In genomic region chrX:8013157-8013556, GRCm38 (mm10) we compare ENCODE assay signal across 27 mouse cellular contexts. TPM values are rescaled to one million over a fixed set of nuclear protein-coding genes. Genes with fewer than 3 reads are reported as not detected.
DNase-seq lines count a peak whose midpoint lies in the region; ATAC-seq and TF ChIP-seq lines count a peak whose summit lies in the region.
"Had no signal": no experiment of that assay in that cellular context is flagged by ENCODE, and none has a peak within 500 bp of the region (broad histone marks: within the 10 kb centered on the region; RNA-seq: fewer than 3 reads in every experiment).

No protein-coding gene starts in this region.

- H3K27ac ChIP-seq in embryonic facial prominence, embryonic 11.5 days (replicated peaks; ENCODE audit: low read depth, low read length), result no peak overlapping the region
- no peak overlapping the region for H3K27ac ChIP-seq in embryonic facial prominence, embryonic 10.5 days (replicated peaks)
- H3K27ac ChIP-seq in hindbrain, embryonic 12.5 days, result no peak overlapping the region
- H3K27ac ChIP-seq in hindbrain, embryonic 16.5 days (ENCODE audit: low read depth, low read length), result no peak overlapping the region
- H3K27ac ChIP-seq in ES-Bruce4 (ENCODE audit: insufficient read depth, low read length), result peak overlapping the region; percentile 79
- H3K27ac ChIP-seq in midbrain, embryonic 13.5 days, result peak overlapping the region; percentile 53; the same call in 1 of the 2 replicates
- H3K27ac ChIP-seq: embryonic facial prominence, embryonic 15.5 days; layer of hippocampus, adult 2 months; macrophage had no signal

- TF ChIP-seq CTCF in ES-Bruce4 (IDR thresholded peaks at IDR 0.05; ENCODE audit: low read depth, low read length), result no peak

- 0 out of 2 replicates have a peak, but pooled peaks have one; percentile 67 for ATAC-seq in embryonic facial prominence, embryonic 11.5 days (replicated peaks; ENCODE audit: insufficient number of reproducible peaks, low FRiP score, low TSS enrichment, low read depth)
- peak; percentile 12; the same call in 1 of the 2 replicates for ATAC-seq in hindbrain, embryonic 12.5 days (ENCODE audit: low FRiP score)
- ATAC-seq in hindbrain, embryonic 16.5 days, result no peak
- ATAC-seq in midbrain, embryonic 13.5 days, result peak; percentile 38
- ATAC-seq: activated CD4-positive, CD25-positive, alpha-beta regulatory T cell, adult 4 months; intestine, postnatal 0 days; liver, postnatal 0 days; lung, postnatal 0 days had no signal

- no peaks in the 10 kb centered on the region for H3K27me3 ChIP-seq in embryonic facial prominence, embryonic 11.5 days (ENCODE audit: control insufficient read depth, insufficient read depth, low read length)
- H3K27me3 ChIP-seq in embryonic facial prominence, embryonic 10.5 days (replicated peaks; ENCODE audit: low read depth, poor library complexity, severe bottlenecking), result no peaks in the 10 kb centered on the region
- no peaks in the 10 kb centered on the region for H3K27me3 ChIP-seq in hindbrain, embryonic 12.5 days
- H3K27me3 ChIP-seq in hindbrain, embryonic 16.5 days (replicated peaks; ENCODE audit: control insufficient read depth, insufficient read depth, low read length), result no peaks in the 10 kb centered on the region
- no peaks in the 10 kb centered on the region for H3K27me3 ChIP-seq in ES-Bruce4 (ENCODE audit: control insufficient read depth, insufficient read depth, low read length, poor library complexity, severe bottlenecking)
- no peaks in the 10 kb centered on the region for H3K27me3 ChIP-seq in midbrain, embryonic 13.5 days
- H3K27me3 ChIP-seq: embryonic facial prominence, embryonic 15.5 days had no signal

- no peak for TF ChIP-seq EP300 in ES-Bruce4 (IDR thresholded peaks at IDR 0.05; ENCODE audit: insufficient read depth, low read depth, low read length)

- H3K4me3 ChIP-seq in embryonic facial prominence, embryonic 11.5 days (ENCODE audit: low read depth, low read length), result no peak overlapping the region
- no peak overlapping the region for H3K4me3 ChIP-seq in embryonic facial prominence, embryonic 10.5 days
- no peak overlapping the region for H3K4me3 ChIP-seq in hindbrain, embryonic 12.5 days
- H3K4me3 ChIP-seq in hindbrain, embryonic 16.5 days (ENCODE audit: low read length), result no peak overlapping the region
- no peak overlapping the region; the same call in 1 of the 2 replicates for H3K4me3 ChIP-seq in ES-Bruce4 (ENCODE audit: low read depth, low read length)
- no peak overlapping the region for H3K4me3 ChIP-seq in midbrain, embryonic 13.5 days (replicated peaks)
- H3K4me3 ChIP-seq: embryonic facial prominence, embryonic 15.5 days; layer of hippocampus, adult 2 months had no signal

- H3K9ac ChIP-seq in embryonic facial prominence, embryonic 11.5 days (replicated peaks; ENCODE audit: low read length), result no peak overlapping the region
- H3K9ac ChIP-seq in hindbrain, embryonic 12.5 days, result no peak overlapping the region
- H3K9ac ChIP-seq in hindbrain, embryonic 16.5 days (ENCODE audit: low read depth, low read length), result no peak overlapping the region
- H3K9ac ChIP-seq in ES-Bruce4 (ENCODE audit: low read depth, poor library complexity, severe bottlenecking), result no peak overlapping the region
- H3K9ac ChIP-seq in midbrain, embryonic 13.5 days (replicated peaks), result no peak overlapping the region
- H3K9ac ChIP-seq: embryonic facial prominence, embryonic 15.5 days; liver, postnatal 0 days had no signal

- DNase-seq in embryonic facial prominence, embryonic 11.5 days (ENCODE audit: low spot score), result no peak
- no peak for DNase-seq in embryonic facial prominence, embryonic 10.5 days (ENCODE audit: low spot score)
- no peak for DNase-seq in adrenal gland, adult (ENCODE audit: inconsistent age in 2 of 2, low spot score in 1 of 2)
- DNase-seq: adrenal gland, postnatal 10 days; cerebellum, adult 8-10 months; cerebellum, postnatal 36 days; gastrocnemius, postnatal 14 days; heart, adult 18-20 months; kidney, postnatal 25 days; layer of hippocampus, postnatal 36 days; liver, postnatal 0 days; thymus, adult 18-20 months; thymus, postnatal 36 days had no signal

- H3K9me3 ChIP-seq in embryonic facial prominence, embryonic 11.5 days (replicated peaks; ENCODE audit: control insufficient read depth, low read length), result no peaks in the 10 kb centered on the region
- H3K9me3 ChIP-seq in embryonic facial prominence, embryonic 10.5 days, result no peaks in the 10 kb centered on the region
- H3K9me3 ChIP-seq in hindbrain, embryonic 12.5 days (replicated peaks), result no peaks in the 10 kb centered on the region
- H3K9me3 ChIP-seq in hindbrain, embryonic 16.5 days (ENCODE audit: control insufficient read depth, low read length), result no peaks in the 10 kb centered on the region
- H3K9me3 ChIP-seq in ES-Bruce4 (replicated peaks; ENCODE audit: control insufficient read depth, insufficient read depth, low read length, poor library complexity, severe bottlenecking), result no peaks in the 10 kb centered on the region
- H3K9me3 ChIP-seq in midbrain, embryonic 13.5 days, result no peaks in the 10 kb centered on the region
- H3K9me3 ChIP-seq: embryonic facial prominence, embryonic 15.5 days had no signal

- no peaks in the 10 kb centered on the region for H3K36me3 ChIP-seq in embryonic facial prominence, embryonic 11.5 days (replicated peaks; ENCODE audit: control insufficient read depth, insufficient read depth, low read depth, low read length)
- no peaks in the 10 kb centered on the region for H3K36me3 ChIP-seq in embryonic facial prominence, embryonic 10.5 days (replicated peaks)
- H3K36me3 ChIP-seq in hindbrain, embryonic 12.5 days, result no peaks in the 10 kb centered on the region
- H3K36me3 ChIP-seq in hindbrain, embryonic 16.5 days (ENCODE audit: control insufficient read depth, insufficient read depth, low read length), result no peaks in the 10 kb centered on the region
- H3K36me3 ChIP-seq in ES-Bruce4 (ENCODE audit: control insufficient read depth, insufficient read depth, low read length, poor library complexity, severe bottlenecking), result no peaks in the 10 kb centered on the region
- H3K36me3 ChIP-seq in midbrain, embryonic 13.5 days, result no peaks in the 10 kb centered on the region
- H3K36me3 ChIP-seq: embryonic facial prominence, embryonic 15.5 days had no signal

- no peak overlapping the region for H3K4me2 ChIP-seq in embryonic facial prominence, embryonic 11.5 days (ENCODE audit: low read depth, low read length)
- H3K4me2 ChIP-seq in hindbrain, embryonic 12.5 days (replicated peaks), result no peak overlapping the region
- no peak overlapping the region for H3K4me2 ChIP-seq in hindbrain, embryonic 16.5 days (ENCODE audit: low read length)
- no peak overlapping the region for H3K4me2 ChIP-seq in midbrain, embryonic 13.5 days (replicated peaks)
- H3K4me2 ChIP-seq: embryonic facial prominence, embryonic 15.5 days; liver, embryonic 11.5 days had no signal

- H3K4me1 ChIP-seq in embryonic facial prominence, embryonic 11.5 days (ENCODE audit: control insufficient read depth, insufficient read depth, low read length), result no peaks in the 10 kb centered on the region
- H3K4me1 ChIP-seq in embryonic facial prominence, embryonic 10.5 days, result no peaks in the 10 kb centered on the region
- H3K4me1 ChIP-seq in hindbrain, embryonic 12.5 days, result no peaks in the 10 kb centered on the region
- no peaks in the 10 kb centered on the region for H3K4me1 ChIP-seq in hindbrain, embryonic 16.5 days (ENCODE audit: control insufficient read depth, insufficient read depth, low read depth, low read length)
- peaks cover 1% of the 10 kb centered on the region for H3K4me1 ChIP-seq in ES-Bruce4 (ENCODE audit: control insufficient read depth, insufficient read depth, low read length)
- H3K4me1 ChIP-seq in midbrain, embryonic 13.5 days (replicated peaks), result no peaks in the 10 kb centered on the region
- H3K4me1 ChIP-seq: embryonic facial prominence, embryonic 15.5 days had no signal

- TF ChIP-seq POLR2A in ES-Bruce4 (IDR thresholded peaks at IDR 0.05; ENCODE audit: insufficient read depth, low read length), result no peak

- 11% methylated on average over 2 of the region's 2 CpGs for WGBS in embryonic facial prominence, embryonic 11.5 days
- WGBS in embryonic facial prominence, embryonic 10.5 days, result 19% methylated on average over 2 of the region's 2 CpGs
- WGBS in hindbrain, embryonic 12.5 days, result 16% methylated on average over 2 of the region's 2 CpGs
- 11% methylated on average over 2 of the region's 2 CpGs for WGBS in hindbrain, embryonic 16.5 days
- 16% methylated on average over 2 of the region's 2 CpGs for WGBS in midbrain, embryonic 13.5 days

RNA-seq across cellular contexts. Expression of gene Glod5, which starts 5.1 kb away (rescaled TPM):
- polyA plus RNA-seq in embryonic facial prominence, embryonic 11.5 days (2014; fragmentation: Nextera tagmentation; extraction: Ambion mirVana), result not detected in 2 replicates
- not detected in 2 replicates for polyA plus RNA-seq in embryonic facial prominence, embryonic 10.5 days (2016; fragmentation: Nextera tagmentation; extraction: Ambion mirVana)
- polyA plus RNA-seq in hindbrain, embryonic 12.5 days (2016; fragmentation: Nextera tagmentation; extraction: Ambion mirVana), result not detected in 2 replicates
- 0.25 and 0.49 TPM in 2 replicates for polyA plus RNA-seq in hindbrain, embryonic 16.5 days (2015; fragmentation: Nextera tagmentation; extraction: Ambion mirVana)
- 15.9 and 16.6 TPM in 2 replicates for polyA plus RNA-seq in ES-Bruce4 (2011; ENCODE audit: insufficient read depth, insufficient read length, low read depth, missing spikeins)
- polyA plus RNA-seq in midbrain, embryonic 13.5 days (2015; fragmentation: Nextera tagmentation; extraction: Ambion mirVana), result 0.26 TPM in 1 of 2 replicates, not detected in the other
- polyA plus RNA-seq: activated CD4-positive, CD25-positive, alpha-beta regulatory T cell, adult 4 months; embryonic facial prominence, embryonic 15.5 days; heart, embryonic 14.5 days; kidney, embryonic 14.5 days; limb, embryonic 11.5 days; macrophage had no signal

RNA-seq across cellular contexts. Expression of gene Gata1, which starts 35.3 kb away (rescaled TPM):
- 4.0 and 5.0 TPM in 2 replicates for polyA plus RNA-seq in embryonic facial prominence, embryonic 11.5 days (2014; fragmentation: Nextera tagmentation; extraction: Ambion mirVana)
- 5.2 and 5.6 TPM in 2 replicates for polyA plus RNA-seq in embryonic facial prominence, embryonic 10.5 days (2016; fragmentation: Nextera tagmentation; extraction: Ambion mirVana)
- polyA plus RNA-seq in hindbrain, embryonic 12.5 days (2016; fragmentation: Nextera tagmentation; extraction: Ambion mirVana), result 0.98 and 1.5 TPM in 2 replicates
- polyA plus RNA-seq in hindbrain, embryonic 16.5 days (2015; fragmentation: Nextera tagmentation; extraction: Ambion mirVana), result 0.08 and 0.26 TPM in 2 replicates
- 1.3 and 1.9 TPM in 2 replicates for polyA plus RNA-seq in ES-Bruce4 (2011; ENCODE audit: insufficient read depth, insufficient read length, low read depth, missing spikeins)
- polyA plus RNA-seq in midbrain, embryonic 13.5 days (2015; fragmentation: Nextera tagmentation; extraction: Ambion mirVana), result 0.24 and 0.31 TPM in 2 replicates
- polyA plus RNA-seq: intestine, postnatal 0 days had no signal

Comparison
In these comparisons a context has a peak if more than half of its experiments do, and no peak if none do; other contexts are left out.
1. H3K27ac ChIP-seq: peak in ES-Bruce4 (single experiment) and midbrain, embryonic 13.5 days (single experiment); none in embryonic facial prominence, embryonic 11.5 days (single experiment), embryonic facial prominence, embryonic 10.5 days (single experiment), hindbrain, embryonic 12.5 days (single experiment) and hindbrain, embryonic 16.5 days (single experiment).
2. RNA of gene Glod5, which starts 5.1 kb away (polyA plus RNA-seq): 15.9 to 16.6 TPM in ES-Bruce4; 0.25 to 0.49 TPM in hindbrain, embryonic 16.5 days, 0.26 TPM in midbrain, embryonic 13.5 days, not detected in embryonic facial prominence, embryonic 11.5 days, not detected in embryonic facial prominence, embryonic 10.5 days and not detected in hindbrain, embryonic 12.5 days; every median in the first group is over 10 times any median in the second.